Mouse (Mus musculus) liver, adult 2 months (tissue): ENCODE measurements at regions not wholly inside any gene's neighbourhood (a gene's known extent, or its start where the extent isn't known, plus 50 kb on each side); places are given as distances from the start of the nearest gene placed in this dataset.

ENCODE experiments used
- CTCF ChIP-seq: fragments of 200-500 bp; IDR thresholded peaks from 2 replicates; pipeline ENCODE4 v1.5.1; 2011; ENCODE audit warnings: low read depth, low read length, control low read depth
- POLR2A ChIP-seq: fragments of 200-500 bp; IDR thresholded peaks from 2 replicates; pipeline ENCODE4 v1.6.1; 2011; ENCODE audit warnings: low read length, control low read depth; ENCODE audit not compliant: insufficient read depth; ENCODE audit errors: extremely low read depth

GRCm38 (mm10) chr13:107094976-107095716 is 73.2 kb upstream of the Kif2a start:
- TF ChIP-seq CTCF (no peak), POLR2A (no peak)
